In the genomic region with DNA sequence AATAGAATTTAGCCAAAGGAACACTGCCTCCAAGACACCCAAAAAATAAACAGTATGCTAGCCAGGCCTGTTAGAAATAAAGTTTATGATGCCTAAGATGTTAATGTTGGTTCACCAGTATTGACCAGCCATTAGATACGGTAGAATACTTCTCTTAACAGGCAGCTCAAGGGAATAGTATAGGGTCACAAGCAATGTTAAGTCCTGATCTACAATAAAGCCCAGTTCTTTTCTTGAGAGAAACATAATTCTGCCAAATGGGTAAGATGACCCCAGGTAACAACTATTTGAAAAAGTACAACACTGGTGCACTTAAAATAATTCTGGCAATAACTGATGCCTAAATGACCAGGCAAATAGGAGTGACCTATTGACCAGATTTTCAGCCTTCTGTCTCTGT, we compare ENCODE assay signal across 8 mouse cellular contexts. TPM values are rescaled to one million over a fixed set of nuclear protein-coding genes. Genes with fewer than 3 reads are reported as not detected.
DNase-seq lines count a peak whose midpoint lies in the region; ATAC-seq and TF ChIP-seq lines count a peak whose summit lies in the region.

No protein-coding gene starts in this region.

- no peak for ATAC-seq in erythroblast, adult 5-6 weeks (replicated peaks; ENCODE audit: low FRiP score, poor library complexity, severe bottlenecking)
- no peak for ATAC-seq in liver, embryonic 13.5 days (ENCODE audit: low read depth)
- ATAC-seq in stomach, postnatal 0 days (ENCODE audit: low FRiP score, low TSS enrichment): no peak

- no peak for TF ChIP-seq EP300 in stomach, postnatal 0 days (optimal IDR thresholded peaks at IDR 0.05)

- H3K9ac ChIP-seq in liver, embryonic 13.5 days: peak overlapping the region; percentile 98; the same call in 1 of the 2 replicates
- H3K9ac ChIP-seq in stomach, postnatal 0 days (ENCODE audit: low read length): no peak overlapping the region

- TF ChIP-seq POLR2A in spleen, adult 2 months (IDR thresholded peaks at IDR 0.05; ENCODE audit: low read depth, low read length): no peak

- DNase-seq in spleen, adult 2 months (ENCODE audit: low read depth in 1 of 2, low spot score in 2 of 2): no peak
- DNase-seq in spleen, adult 12 weeks (ENCODE audit: low spot score): no peak
- no peak for DNase-seq in liver, embryonic 13.5 days
- DNase-seq in stomach, postnatal 0 days (ENCODE audit: low spot score): no peak
- DNase-seq in left cerebral cortex, adult 18-20 months (ENCODE audit: low spot score in 2 of 2): no peak
- no peak for DNase-seq in adrenal gland, adult 8-10 months

- peak overlapping the region; percentile 68 for H3K4me2 ChIP-seq in liver, embryonic 13.5 days
- peak overlapping the region; percentile 57; the same call in 1 of the 2 replicates for H3K4me2 ChIP-seq in stomach, postnatal 0 days (replicated peaks; ENCODE audit: low read depth)

- peak overlapping the region; percentile 70 for H3K4me3 ChIP-seq in erythroblast, embryonic 14.5 days (replicated peaks)
- no peak overlapping the region for H3K4me3 ChIP-seq in spleen, adult 2 months (ENCODE audit: extremely low read depth, insufficient read depth, insufficient read length)
- H3K4me3 ChIP-seq in liver, embryonic 13.5 days (replicated peaks): peak overlapping the region; percentile 87
- H3K4me3 ChIP-seq in stomach, postnatal 0 days (ENCODE audit: low read depth, low read length): no peak overlapping the region

- H3K27ac ChIP-seq in spleen, adult 2 months (ENCODE audit: insufficient read depth, low read length): peak overlapping the region; percentile 87
- peak overlapping the region; percentile 95 for H3K27ac ChIP-seq in liver, embryonic 13.5 days
- H3K27ac ChIP-seq in stomach, postnatal 0 days (replicated peaks): no peak overlapping the region

- peaks cover 15% of the 10 kb centered on the region for H3K36me3 ChIP-seq in erythroblast, embryonic 14.5 days (ENCODE audit: control insufficient read depth)
- H3K36me3 ChIP-seq in spleen, adult 2 months (ENCODE audit: control insufficient read depth, insufficient read depth, low read length): no peaks in the 10 kb centered on the region
- no peaks in the 10 kb centered on the region; the same call in 1 of the 2 replicates for H3K36me3 ChIP-seq in liver, embryonic 13.5 days
- no peaks in the 10 kb centered on the region for H3K36me3 ChIP-seq in stomach, postnatal 0 days (ENCODE audit: control insufficient read depth, insufficient read depth, low read length)

- no peak for TF ChIP-seq CTCF in spleen, adult 2 months (IDR thresholded peaks at IDR 0.05; ENCODE audit: extremely low read depth, insufficient read depth, insufficient read length, insufficient replicate concordance)
- TF ChIP-seq CTCF in stomach, postnatal 0 days (IDR thresholded peaks at IDR 0.05; ENCODE audit: low read depth): no peak

- H3K27me3 ChIP-seq in erythroblast, embryonic 14.5 days (ENCODE audit: control insufficient read depth): no peaks in the 10 kb centered on the region
- no peaks in the 10 kb centered on the region for H3K27me3 ChIP-seq in spleen, adult 2 months (ENCODE audit: control insufficient read depth, insufficient read depth, low read length)
- no peaks in the 10 kb centered on the region for H3K27me3 ChIP-seq in liver, embryonic 13.5 days
- no peaks in the 10 kb centered on the region for H3K27me3 ChIP-seq in stomach, postnatal 0 days (ENCODE audit: control insufficient read depth, insufficient read depth, low read length)

- peaks cover 58% of the 10 kb centered on the region for H3K4me1 ChIP-seq in erythroblast, embryonic 14.5 days (ENCODE audit: control insufficient read depth)
- peaks cover 18% of the 10 kb centered on the region; the same call in 1 of the 2 replicates for H3K4me1 ChIP-seq in spleen, adult 2 months (ENCODE audit: control insufficient read depth, insufficient read depth, insufficient read length)
- H3K4me1 ChIP-seq in liver, embryonic 13.5 days (replicated peaks): peaks cover 74% of the 10 kb centered on the region
- H3K4me1 ChIP-seq in stomach, postnatal 0 days (replicated peaks; ENCODE audit: control insufficient read depth, insufficient read depth): no peaks in the 10 kb centered on the region

- no peaks in the 10 kb centered on the region for H3K9me3 ChIP-seq in erythroblast, embryonic 14.5 days (ENCODE audit: control insufficient read depth, low read length)
- no peaks in the 10 kb centered on the region for H3K9me3 ChIP-seq in liver, embryonic 13.5 days (replicated peaks)
- no peaks in the 10 kb centered on the region for H3K9me3 ChIP-seq in stomach, postnatal 0 days (ENCODE audit: control insufficient read depth, low read length)

- 76% methylated on average over 1 of the region's 1 CpGs for WGBS in spleen, adult 2 months
- WGBS in liver, embryonic 13.5 days (ENCODE audit: insufficient replicate concordance): 80% methylated on average over 1 of the region's 1 CpGs
- 86% methylated on average over 1 of the region's 1 CpGs for WGBS in stomach, postnatal 0 days

RNA-seq across cellular contexts. Expression of gene Sf3b1, which starts 0.7 kb away (rescaled TPM):
- 1.3 and 1.5 TPM in 2 replicates for polyA plus RNA-seq in erythroblast, embryonic 14.5 days (2012)
- 151 and 155 TPM in 2 replicates for total RNA-seq in erythroblast, adult 5-6 weeks (2015; ENCODE audit: low replicate concordance)
- total RNA-seq in erythroblast, adult 5-6 weeks (2017; ENCODE audit: low replicate concordance): 196 and 224 TPM in 2 replicates
- 35.5 and 39.0 TPM in 2 replicates for polyA plus RNA-seq in spleen, adult 2 months (2012; rRNA removed)
- polyA plus RNA-seq in liver, embryonic 13.5 days (2015; fragmentation: Nextera tagmentation; extraction: Ambion mirVana): 171 and 213 TPM in 2 replicates
- polyA plus RNA-seq in stomach, postnatal 0 days (2015; fragmentation: Nextera tagmentation; extraction: Ambion mirVana): 153 TPM in 2 replicates
- 100 to 1,000 TPM; 141 to 148 TPM for total RNA-seq in left cerebral cortex, adult 18-20 months (2021)
- total RNA-seq in adrenal gland, adult 8-10 months (2022): 100 to 1,000 TPM; 120 to 217 (median 165) TPM

RNA-seq across cellular contexts. Expression of gene Coq10b, which starts 24.6 kb away (rescaled TPM):
- 1.0 and 1.5 TPM in 2 replicates for polyA plus RNA-seq in erythroblast, embryonic 14.5 days (2012)
- total RNA-seq in erythroblast, adult 5-6 weeks (2015; ENCODE audit: low replicate concordance): 16.3 and 27.3 TPM in 2 replicates
- total RNA-seq in erythroblast, adult 5-6 weeks (2017; ENCODE audit: low replicate concordance): 24.2 and 35.4 TPM in 2 replicates
- 3.1 and 3.3 TPM in 2 replicates for polyA plus RNA-seq in spleen, adult 2 months (2012; rRNA removed)
- polyA plus RNA-seq in liver, embryonic 13.5 days (2015; fragmentation: Nextera tagmentation; extraction: Ambion mirVana): 17.6 and 20.6 TPM in 2 replicates
- 31.4 and 36.2 TPM in 2 replicates for polyA plus RNA-seq in stomach, postnatal 0 days (2015; fragmentation: Nextera tagmentation; extraction: Ambion mirVana)
- total RNA-seq in left cerebral cortex, adult 18-20 months (2021): 10 to 100 TPM; 32.2 to 34.1 TPM
- total RNA-seq in adrenal gland, adult 8-10 months (2022): 100 to 1,000 TPM; 100 to 138 (median 107) TPM

RNA-seq across cellular contexts. Expression of gene Hspe1, which starts 60.0 kb away (rescaled TPM):
- polyA plus RNA-seq in erythroblast, embryonic 14.5 days (2012): 8.0 and 8.4 TPM in 2 replicates
- 62.9 and 95.7 TPM in 2 replicates for total RNA-seq in erythroblast, adult 5-6 weeks (2015; ENCODE audit: low replicate concordance)
- 41.5 and 52.0 TPM in 2 replicates for total RNA-seq in erythroblast, adult 5-6 weeks (2017; ENCODE audit: low replicate concordance)
- 11.1 and 14.1 TPM in 2 replicates for polyA plus RNA-seq in spleen, adult 2 months (2012; rRNA removed)
- 600 and 712 TPM in 2 replicates for polyA plus RNA-seq in liver, embryonic 13.5 days (2015; fragmentation: Nextera tagmentation; extraction: Ambion mirVana)
- polyA plus RNA-seq in stomach, postnatal 0 days (2015; fragmentation: Nextera tagmentation; extraction: Ambion mirVana): 295 and 324 TPM in 2 replicates
- 10 to 100 TPM; 88.8 to 95.2 TPM for total RNA-seq in left cerebral cortex, adult 18-20 months (2021)
- 1,000 to 10,000 TPM in 1 of 4 experiments, 100 to 1,000 TPM in 3; 299 to 1,036 (median 606) TPM for total RNA-seq in adrenal gland, adult 8-10 months (2022)

Comparison
In these comparisons a context has a peak if more than half of its experiments do, and no peak if none do; other contexts are left out.
1. H3K4me3 ChIP-seq: peak in erythroblast, embryonic 14.5 days (single experiment) and liver, embryonic 13.5 days (single experiment); none in spleen, adult 2 months (single experiment) and stomach, postnatal 0 days (single experiment).
2. RNA of gene Sf3b1, which starts 0.7 kb away (polyA plus RNA-seq): 171 to 213 TPM in liver, embryonic 13.5 days, 153 TPM in stomach, postnatal 0 days and 35.5 to 39.0 TPM in spleen, adult 2 months; 1.3 to 1.5 TPM in erythroblast, embryonic 14.5 days; every median in the first group is over 10 times any median in the second.
3. RNA of gene Hspe1, which starts 60.0 kb away (polyA plus RNA-seq): 600 to 712 TPM in liver, embryonic 13.5 days and 295 to 324 TPM in stomach, postnatal 0 days; 11.1 to 14.1 TPM in spleen, adult 2 months and 8.0 to 8.4 TPM in erythroblast, embryonic 14.5 days; every median in the first group is over 10 times any median in the second.